Mouse (Mus musculus) heart, embryonic 11.5 days (tissue): ENCODE data around the gene Dhx33. TPM values are rescaled to one million over a fixed set of nuclear protein-coding genes. Genes with fewer than 3 reads are reported as not detected.

Experiments
- ATAC-seq: fragments of 200-750 bp; cut with Nextera tagmentation; replicated peaks from 2 replicates; pipeline ENCODE4 v1.8.0; 2017; ENCODE audit warnings: moderate library complexity; ENCODE audit not compliant: insufficient number of reproducible peaks, low FRiP score, low TSS enrichment
- H3K27ac ChIP-seq: fragments of 300-500 bp; sonication (generic); 2 replicates; pipeline ENCODE4 v1.5.1; 2014; ENCODE audit warnings: mild to moderate bottlenecking, low read depth, low read length
- H3K27me3 ChIP-seq: fragments of 300-500 bp; sonication (generic); 2 replicates; pipeline ENCODE4 v1.6.1; 2014; ENCODE audit warnings: mild to moderate bottlenecking, low read length, mixed read lengths; ENCODE audit not compliant: control insufficient read depth, insufficient read depth
- H3K36me3 ChIP-seq: fragments of 300-500 bp; sonication (generic); 2 replicates; pipeline ENCODE4 v1.6.1; 2014; ENCODE audit warnings: mild to moderate bottlenecking, low read length, moderate library complexity, mixed read lengths; ENCODE audit not compliant: control insufficient read depth, insufficient read depth
- H3K4me1 ChIP-seq: fragments of 300-500 bp; sonication (generic); 2 replicates; pipeline ENCODE4 v1.6.1; 2014; ENCODE audit warnings: low read length; ENCODE audit not compliant: control insufficient read depth, insufficient read depth
- H3K4me2 ChIP-seq: fragments of 300-500 bp; sonication (generic); 2 replicates; pipeline ENCODE4 v1.6.1; 2014; ENCODE audit warnings: mild to moderate bottlenecking, moderate library complexity
- H3K4me3 ChIP-seq: fragments of 300-500 bp; sonication (generic); 2 replicates; pipeline ENCODE4 v1.5.1; 2014; ENCODE audit warnings: low read depth, low read length
- H3K9ac ChIP-seq: fragments of 300-500 bp; sonication (generic); 2 replicates; pipeline ENCODE4 v1.6.1; 2014; ENCODE audit warnings: mild to moderate bottlenecking, low read depth, low read length, moderate library complexity
- H3K9me3 ChIP-seq: fragments of 300-500 bp; sonication (generic); replicated peaks from 2 replicates; pipeline ENCODE4 v1.6.1; 2016; ENCODE audit warnings: low read length; ENCODE audit not compliant: control insufficient read depth
- WGBS: fragments of 180-500 bp; shearing (Covaris S2); extraction: QIAGEN DNeasy Blood & Tissue Kit; methylation state at CpG from one replicate; pipeline ENCODE4 v1.1.7; 2014; ENCODE audit not compliant: insufficient replicate concordance; 5-methylcytosine and 5-hydroxymethylcytosine counted together
- polyA plus RNA-seq: library from polyadenylated mRNA; unstranded; fragments of >200 nt; fragmentation: Nextera tagmentation; extraction: Ambion mirVana; gene quantifications from 2 replicates; pipeline ENCODE4 v1.2.1, GENCODE M21; 2014

Gene Dhx33
- polyA plus RNA-seq, 1 experiment from 2014 or later: 15.6 TPM

DNA sequence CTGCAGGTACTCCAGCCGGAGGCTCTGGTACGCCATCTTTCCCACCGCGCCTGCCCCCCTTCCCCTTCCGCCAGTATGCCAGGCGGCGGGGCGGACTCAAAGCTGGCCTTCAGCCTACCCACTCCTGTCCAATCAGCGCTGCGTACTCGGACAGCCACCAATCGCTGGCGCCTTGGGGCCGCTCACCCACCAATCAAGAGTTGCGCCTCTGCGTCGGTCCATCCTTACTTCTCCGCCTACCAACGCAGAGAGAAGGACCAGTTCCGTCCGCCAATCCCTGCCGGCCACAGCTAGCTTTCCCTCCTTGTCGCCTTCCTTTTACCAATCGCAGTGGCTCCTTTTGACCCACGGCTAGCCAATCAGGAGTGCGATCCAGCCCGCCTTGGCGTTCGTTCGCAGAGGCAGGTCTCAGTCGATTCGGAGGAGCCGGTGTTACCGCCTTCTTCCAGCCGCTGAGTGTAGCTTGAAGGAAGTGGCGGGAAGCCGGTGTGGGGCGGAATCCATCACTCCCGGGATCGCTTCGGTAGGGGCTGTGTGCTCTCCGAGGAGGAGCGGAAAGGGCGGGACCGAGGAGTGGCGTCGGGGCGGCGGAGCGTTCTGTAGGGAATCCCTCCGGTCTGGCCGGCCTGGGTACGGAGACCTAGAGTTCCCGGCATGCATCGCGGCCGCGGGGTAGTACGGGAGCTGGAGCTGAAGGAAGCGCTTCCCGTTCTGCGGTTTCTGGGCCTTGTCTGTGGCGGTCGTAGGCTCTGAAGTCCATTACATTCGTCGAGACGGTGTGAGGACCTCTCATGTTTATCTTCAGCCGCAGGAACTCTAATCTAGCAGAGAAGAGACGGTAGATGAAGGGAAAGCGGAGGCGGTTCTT, 15.2 kb upstream of the Dhx33 start, which contains the start of the genes Mis12 and Derl2:
TSS of gene Mis12 (plus strand) at position 411 of the 868 bp plus-strand sequence.
TSS of gene Derl2 (minus strand) at position 641 of the 868 bp plus-strand sequence.
- Histone ChIP-seq H3K4me2 (peak within 1 kb of the TSS; percentile 84), H3K36me3 (peaks cover 8% of the 10 kb centered on the region; the same call in 1 of the 2 replicates), H3K27ac (peak within 1 kb of the TSS; percentile 98), H3K27me3 (no peaks in the 10 kb centered on the region), H3K4me1 (peaks cover 7% of the 10 kb centered on the region; the same call in 1 of the 2 replicates), H3K9me3 (no peaks in the 10 kb centered on the region), H3K4me3 (peak within 1 kb of the TSS; percentile 89), H3K9ac (peak within 1 kb of the TSS; percentile 93)
- WGBS: under 1% methylated on average over 71 of the region's 71 CpGs
- ATAC-seq: peak; percentile 100

- peak overlapping the region; percentile 93 for H3K9ac ChIP-seq
- H3K4me1 ChIP-seq: peaks cover 7% of the 10 kb centered on the region; the same call in 1 of the 2 replicates
- H3K27ac ChIP-seq: peak overlapping the region; percentile 76
- ATAC-seq: peak; percentile 9; the same call in 1 of the 2 replicates
- H3K4me3 ChIP-seq: peak overlapping the region; percentile 89
- H3K4me2 ChIP-seq: peak overlapping the region; percentile 80
- WGBS: 5% methylated on average over 28 of the region's 28 CpGs
- no peaks in the 10 kb centered on the region for H3K9me3 ChIP-seq
- H3K27me3 ChIP-seq: no peaks in the 10 kb centered on the region
- H3K36me3 ChIP-seq: peaks cover 8% of the 10 kb centered on the region; the same call in 1 of the 2 replicates
Measured at GRCm38 (mm10) chr11:71018416-71019200, 14.4 kb upstream of the Dhx33 start.

DNA sequence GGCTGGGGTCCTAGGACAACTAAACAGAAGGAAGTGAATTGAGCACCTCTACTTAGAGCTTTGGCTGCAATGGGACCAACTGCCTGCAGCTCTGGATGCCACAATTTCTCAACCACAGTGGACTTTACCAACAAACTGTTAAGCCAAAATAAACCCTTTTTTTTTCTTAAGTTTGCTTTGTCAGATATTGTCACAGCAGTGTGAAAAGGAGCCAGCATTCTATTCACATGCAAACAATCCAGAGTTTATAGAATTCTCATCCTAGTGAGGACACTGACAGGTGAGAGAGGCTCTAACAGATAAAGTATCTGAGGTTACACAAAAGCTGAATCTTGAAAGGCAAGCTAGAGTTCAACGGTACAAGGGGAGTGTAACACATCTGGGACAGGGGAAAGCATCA, 12.8 kb upstream of the Dhx33 start:
- no peak overlapping the region for H3K27ac ChIP-seq
- 83% methylated on average over 1 of the region's 1 CpGs for WGBS
- no peak overlapping the region for H3K9ac ChIP-seq
- H3K36me3 ChIP-seq: peaks cover 9% of the 10 kb centered on the region
- ATAC-seq: no peak
- peaks cover 7% of the 10 kb centered on the region; the same call in 1 of the 2 replicates for H3K4me1 ChIP-seq
- no peaks in the 10 kb centered on the region for H3K27me3 ChIP-seq
- H3K9me3 ChIP-seq: no peaks in the 10 kb centered on the region
- H3K4me2 ChIP-seq: no peak overlapping the region
- no peak overlapping the region for H3K4me3 ChIP-seq

DNA sequence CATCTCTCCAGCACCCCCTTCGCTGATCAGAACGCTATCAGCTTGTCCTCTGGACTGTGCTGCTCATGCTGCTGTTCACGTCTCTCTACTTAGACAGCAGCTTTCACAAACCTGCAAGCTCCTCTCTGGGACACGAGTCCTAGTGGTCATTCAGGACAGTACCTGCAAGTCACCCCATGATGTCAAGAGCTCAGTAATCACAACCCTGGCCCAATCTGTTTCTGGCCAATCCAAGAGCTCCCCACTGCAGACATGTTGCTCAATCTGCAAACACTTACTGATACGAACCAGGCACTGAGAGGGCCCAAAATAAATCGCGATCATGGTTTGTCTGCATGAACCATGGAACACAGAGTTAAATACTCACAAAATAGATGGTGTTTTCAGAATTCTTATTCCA, 8.5 kb upstream of the Dhx33 start:
- peaks cover 20% of the 10 kb centered on the region for H3K36me3 ChIP-seq
- H3K9me3 ChIP-seq: no peaks in the 10 kb centered on the region
- no peak for ATAC-seq
- H3K4me3 ChIP-seq: no peak overlapping the region
- no peaks in the 10 kb centered on the region for H3K27me3 ChIP-seq
- 92% methylated on average over 7 of the region's 7 CpGs for WGBS
- no peak overlapping the region for H3K9ac ChIP-seq
- H3K4me1 ChIP-seq: no peaks in the 10 kb centered on the region
- H3K27ac ChIP-seq: no peak overlapping the region
- no peak overlapping the region for H3K4me2 ChIP-seq

DNA sequence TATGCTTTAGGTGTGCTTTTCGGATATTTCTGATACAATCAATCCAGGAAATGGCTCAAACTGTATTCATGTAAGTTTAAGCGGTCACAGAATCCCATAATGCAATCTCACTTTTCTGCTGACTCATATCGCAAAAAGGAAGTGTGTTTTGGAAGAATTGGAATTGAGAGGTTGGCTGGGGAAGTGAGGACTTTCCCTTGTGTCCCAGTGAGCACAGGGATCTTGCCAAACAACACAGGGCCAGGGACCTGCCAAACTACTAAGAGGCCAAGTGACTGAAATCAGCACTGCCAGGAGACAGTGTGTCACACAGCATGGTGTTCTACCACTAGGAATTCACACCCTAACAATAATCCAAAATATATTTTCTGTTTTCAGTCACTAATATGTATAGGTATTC, 4.1 kb upstream of the Dhx33 start:
- H3K4me2 ChIP-seq: no peak overlapping the region
- no peak overlapping the region for H3K4me3 ChIP-seq
- H3K36me3 ChIP-seq: peaks cover 20% of the 10 kb centered on the region
- no peak overlapping the region for H3K9ac ChIP-seq
- no peak for ATAC-seq
- no peaks in the 10 kb centered on the region for H3K9me3 ChIP-seq
- 87% methylated on average over 3 of the region's 3 CpGs for WGBS
- H3K27me3 ChIP-seq: no peaks in the 10 kb centered on the region
- no peak overlapping the region for H3K27ac ChIP-seq
- peaks cover under 1% of the 10 kb centered on the region; the same call in 1 of the 2 replicates for H3K4me1 ChIP-seq

DNA sequence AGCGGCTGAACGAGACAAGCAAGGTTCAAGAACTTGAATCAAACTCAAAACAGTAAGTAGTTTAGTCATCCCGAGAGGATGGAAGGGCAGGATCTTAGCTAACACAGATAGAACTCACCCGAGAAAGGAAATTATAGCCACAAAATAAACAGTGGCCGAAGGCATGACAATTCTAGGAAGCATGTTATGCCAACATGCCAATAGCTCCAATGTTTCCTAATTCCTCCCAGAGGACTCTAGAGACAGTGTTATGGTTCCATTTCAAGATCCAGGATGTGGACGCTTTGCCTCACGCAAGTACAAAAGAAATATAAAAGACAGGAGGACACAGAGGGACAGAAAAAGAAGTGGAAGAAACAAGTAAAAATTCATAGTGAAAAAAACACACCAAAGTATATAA, 3.6 kb upstream of the Dhx33 start:
- H3K36me3 ChIP-seq: peaks cover 20% of the 10 kb centered on the region
- no peak overlapping the region for H3K4me3 ChIP-seq
- 80% methylated on average over 7 of the region's 7 CpGs for WGBS
- no peak overlapping the region for H3K27ac ChIP-seq
- no peaks in the 10 kb centered on the region for H3K9me3 ChIP-seq
- H3K9ac ChIP-seq: no peak overlapping the region
- no peak overlapping the region for H3K4me2 ChIP-seq
- H3K27me3 ChIP-seq: no peaks in the 10 kb centered on the region
- H3K4me1 ChIP-seq: peaks cover 5% of the 10 kb centered on the region; the same call in 1 of the 2 replicates
- ATAC-seq: no peak

- H3K27me3 ChIP-seq: no peaks in the 10 kb centered on the region
- no peak overlapping the region for H3K4me3 ChIP-seq
- no peak overlapping the region for H3K9ac ChIP-seq
- ATAC-seq: no peak
- H3K36me3 ChIP-seq: peaks cover 14% of the 10 kb centered on the region
- H3K9me3 ChIP-seq: no peaks in the 10 kb centered on the region
- no peak overlapping the region for H3K4me2 ChIP-seq
- no peak overlapping the region for H3K27ac ChIP-seq
- 90% methylated on average over 6 of the region's 6 CpGs for WGBS
- peaks cover 10% of the 10 kb centered on the region; the same call in 1 of the 2 replicates for H3K4me1 ChIP-seq
Measured at GRCm38 (mm10) chr11:71007026-71007425, 2.8 kb upstream of the Dhx33 start.

DNA sequence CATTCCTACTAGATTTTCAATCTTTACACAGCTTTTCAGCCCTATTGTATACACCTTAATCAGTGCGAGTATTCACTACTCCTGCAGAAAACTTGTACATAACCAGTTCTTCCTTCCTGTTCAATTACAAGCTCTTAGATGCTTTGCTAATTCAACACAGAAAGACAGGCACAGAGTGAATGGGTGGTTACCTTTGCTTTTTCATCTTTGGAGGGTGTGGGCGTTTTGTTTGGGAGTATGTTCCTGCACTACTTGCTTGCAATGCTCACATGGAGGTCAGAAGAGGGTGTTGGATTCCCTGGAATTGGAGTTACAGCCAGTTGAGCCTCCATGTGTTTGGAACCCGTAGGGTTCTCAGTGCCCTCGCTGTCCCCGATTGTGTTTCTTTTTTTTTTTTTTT, 809 bp upstream of the Dhx33 start:
- no peak for ATAC-seq
- Histone ChIP-seq H3K27ac (no peak overlapping the region), H3K27me3 (no peaks in the 10 kb centered on the region)

More for the DNA sequence above, 809 bp upstream of the Dhx33 start:
- Histone ChIP-seq H3K9me3 (no peaks in the 10 kb centered on the region), H3K9ac (no peak overlapping the region), H3K4me1 (peaks cover 11% of the 10 kb centered on the region; the same call in 1 of the 2 replicates), H3K4me3 (peak overlapping the region; percentile 87), H3K4me2 (peak overlapping the region; percentile 59), H3K36me3 (peaks cover 7% of the 10 kb centered on the region)
- WGBS: 54% methylated on average over 5 of the region's 5 CpGs
